Mouse (Mus musculus) limb, embryonic 11.5 days (tissue): ENCODE data around the gene Olfr18. TPM values are rescaled to one million over a fixed set of nuclear protein-coding genes. Genes with fewer than 3 reads are reported as not detected.

ENCODE experiments used
- ATAC-seq: fragments of 200-750 bp; cut with Nextera tagmentation; 2 replicates; pipeline ENCODE4 v1.8.0; 2017; ENCODE audit warnings: low read depth; ENCODE audit not compliant: insufficient number of reproducible peaks, low FRiP score, low TSS enrichment
- DNase-seq: peaks from one replicate; pipeline ENCODE4 v3.0.0-alpha.2; 2015; ENCODE audit warnings: low spot score
- H3K27ac ChIP-seq: fragments of 300-500 bp; sonication (generic); replicated peaks from 2 replicates; pipeline ENCODE4 v1.5.1; 2014; ENCODE audit warnings: low read depth, mild to moderate bottlenecking, low read length
- H3K27me3 ChIP-seq: fragments of 300-500 bp; sonication (generic); 2 replicates; pipeline ENCODE4 v1.6.1; 2014; ENCODE audit warnings: mild to moderate bottlenecking, low read length, mixed read lengths; ENCODE audit not compliant: control insufficient read depth, insufficient read depth
- H3K36me3 ChIP-seq: fragments of 300-500 bp; sonication (generic); 2 replicates; pipeline ENCODE4 v1.6.1; 2014; ENCODE audit warnings: mild to moderate bottlenecking, low read length, moderate library complexity, mixed read lengths; ENCODE audit not compliant: control insufficient read depth, insufficient read depth
- H3K4me1 ChIP-seq: fragments of 300-500 bp; sonication (generic); 2 replicates; pipeline ENCODE4 v1.6.1; 2014; ENCODE audit warnings: low read length, mixed read lengths; ENCODE audit not compliant: control insufficient read depth, insufficient read depth
- H3K4me2 ChIP-seq: fragments of 300-500 bp; sonication (generic); 2 replicates; pipeline ENCODE4 v1.6.1; 2014; ENCODE audit warnings: low read depth, mild to moderate bottlenecking, moderate library complexity; ENCODE audit not compliant: severe bottlenecking
- H3K4me3 ChIP-seq: fragments of 300-500 bp; sonication (generic); 2 replicates; pipeline ENCODE4 v1.5.1; 2014; ENCODE audit warnings: low read depth, low read length
- H3K9ac ChIP-seq: fragments of 300-500 bp; sonication (generic); 2 replicates; pipeline ENCODE4 v1.6.1; 2014; ENCODE audit warnings: mild to moderate bottlenecking, low read length
- H3K9me3 ChIP-seq: fragments of 300-500 bp; sonication (generic); 2 replicates; pipeline ENCODE4 v1.6.1; 2016; ENCODE audit warnings: low read length; ENCODE audit not compliant: control insufficient read depth
- WGBS: fragments of 180-500 bp; shearing (Covaris S2); extraction: QIAGEN DNeasy Blood & Tissue Kit; methylation state at CpG from one replicate; pipeline ENCODE4 v1.1.7; 2014; 5-methylcytosine and 5-hydroxymethylcytosine counted together
- polyA plus RNA-seq: library from polyadenylated mRNA; unstranded; fragments of >200 nt; fragmentation: Nextera tagmentation; extraction: Ambion mirVana; gene quantifications from 2 replicates; pipeline ENCODE4 v1.2.1, GENCODE M21; 2014

Gene Olfr18
- polyA plus RNA-seq, result 0.07 TPM in 1 of 2 replicates, not detected in the other

DNA sequence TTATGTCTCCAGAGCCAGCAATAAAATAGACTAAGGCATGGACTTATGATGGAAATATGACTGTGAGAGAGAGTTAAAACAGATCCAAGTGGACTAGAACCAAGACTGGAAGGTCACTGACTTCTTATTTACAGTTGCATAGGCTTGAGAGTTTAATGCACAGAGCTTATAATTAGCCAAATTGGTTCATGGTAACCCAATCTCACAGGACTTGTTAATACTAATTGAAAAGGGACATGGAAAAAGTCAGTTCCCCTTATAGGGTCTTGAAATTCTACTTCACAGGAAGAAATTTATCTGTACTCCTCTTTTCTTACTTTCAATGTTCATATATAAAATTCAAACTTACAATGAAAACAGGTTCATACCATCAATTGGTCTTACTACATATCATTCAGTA, at the start of gene Olfr18:
Gene Olfr18, minus strand, starts transcription at position 101 of the 400 bp plus-strand sequence.
- Histone ChIP-seq H3K9ac (no peak within 1 kb of the TSS), H3K27me3 (no peaks in the 10 kb centered on the region), H3K27ac (no peak within 1 kb of the TSS), H3K36me3 (no peaks in the 10 kb centered on the region), H3K4me2 (no peak within 1 kb of the TSS), H3K4me3 (no peak within 1 kb of the TSS), H3K9me3 (no peaks in the 10 kb centered on the region), H3K4me1 (no peaks in the 10 kb centered on the region)
- no peak for DNase-seq
- no peak for ATAC-seq

DNA sequence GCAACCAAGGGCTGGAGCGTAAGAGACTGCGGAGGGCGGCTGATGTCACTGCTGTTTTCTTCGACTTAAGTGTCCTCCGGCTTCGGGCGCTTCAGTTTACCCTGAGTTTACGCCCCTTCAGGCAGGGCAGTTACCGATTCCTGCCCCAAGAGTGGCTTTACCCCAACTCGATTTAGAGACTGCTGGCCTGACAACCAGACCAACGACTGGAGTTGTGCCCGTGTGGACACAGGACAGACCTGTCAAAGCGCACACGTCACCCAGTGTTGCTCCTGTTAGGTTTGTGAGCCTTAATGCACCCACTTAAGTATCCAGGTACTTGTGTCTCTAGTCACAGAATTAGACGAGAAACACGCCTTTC, 49.4 kb upstream of the Olfr18 start:
- H3K27ac ChIP-seq, result no peak overlapping the region
- no peak for DNase-seq
- H3K4me1 ChIP-seq, result no peaks in the 10 kb centered on the region
- 0 out of 2 replicates have a peak, but pooled peaks cover under 1% of the 10 kb centered on the region for H3K9me3 ChIP-seq
- WGBS, result 17% methylated on average over 16 of the region's 16 CpGs
- H3K4me3 ChIP-seq, result peak overlapping the region; percentile 54
- H3K36me3 ChIP-seq, result no peaks in the 10 kb centered on the region
- no peaks in the 10 kb centered on the region for H3K27me3 ChIP-seq
- ATAC-seq, result peak; percentile 85
- H3K9ac ChIP-seq, result peak overlapping the region; percentile 70
- H3K4me2 ChIP-seq, result peak overlapping the region; percentile 72

DNA sequence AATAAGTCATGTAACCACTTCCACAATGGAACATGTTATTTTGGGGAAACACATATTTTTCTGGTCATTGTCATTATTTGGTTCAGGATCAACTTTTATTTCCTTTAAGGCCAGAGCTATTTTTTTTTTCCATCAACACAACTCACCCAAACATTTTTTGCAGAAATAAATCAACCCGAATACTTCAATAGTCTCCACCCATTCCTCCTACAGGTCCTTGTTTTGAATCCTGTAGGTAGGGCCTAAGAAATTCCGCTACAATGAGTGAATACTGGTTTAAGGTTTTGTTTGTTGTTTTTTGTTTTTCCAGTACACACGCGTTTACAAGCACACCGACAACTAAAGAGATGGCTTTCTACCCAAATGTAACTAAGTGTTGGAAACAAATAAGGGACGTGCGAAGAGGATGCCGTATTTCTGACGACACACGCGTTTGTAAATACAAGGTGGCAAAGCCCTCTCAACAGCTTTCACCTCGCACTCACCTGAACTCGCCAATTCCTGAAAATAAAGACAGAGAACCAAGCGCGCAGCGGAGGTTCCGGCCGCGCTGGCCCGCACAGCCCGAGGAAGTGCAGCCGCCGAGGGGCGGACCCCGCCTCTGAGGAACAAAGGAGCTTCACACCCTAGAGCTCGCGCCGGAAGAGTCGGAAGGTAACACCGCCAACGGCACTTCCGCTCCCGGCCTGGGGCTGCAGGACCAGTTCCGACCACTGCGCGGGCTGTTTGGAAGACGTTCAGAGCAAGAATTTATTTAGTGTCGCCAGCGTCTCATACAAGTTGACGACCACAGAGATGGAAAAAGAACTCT, 48.8 kb upstream of the Olfr18 start, which contains the start of gene Zfp560:
Gene Zfp560, minus strand, starts transcription at position 646 of the 811 bp plus-strand sequence.
- ATAC-seq (peak; percentile 99), DNase-seq (peak; percentile 98)
- no peaks in the 10 kb centered on the region for H3K4me1 ChIP-seq
- peak within 1 kb of the TSS; percentile 72 for H3K4me2 ChIP-seq
- no peaks in the 10 kb centered on the region for H3K36me3 ChIP-seq
- H3K4me3 ChIP-seq, result peak within 1 kb of the TSS; percentile 54
- no peaks in the 10 kb centered on the region for H3K9me3 ChIP-seq
- WGBS, result 3% methylated on average over 40 of the region's 40 CpGs
- no peak within 1 kb of the TSS for H3K27ac ChIP-seq
- peak within 1 kb of the TSS; percentile 70 for H3K9ac ChIP-seq
- no peaks in the 10 kb centered on the region for H3K27me3 ChIP-seq

DNA sequence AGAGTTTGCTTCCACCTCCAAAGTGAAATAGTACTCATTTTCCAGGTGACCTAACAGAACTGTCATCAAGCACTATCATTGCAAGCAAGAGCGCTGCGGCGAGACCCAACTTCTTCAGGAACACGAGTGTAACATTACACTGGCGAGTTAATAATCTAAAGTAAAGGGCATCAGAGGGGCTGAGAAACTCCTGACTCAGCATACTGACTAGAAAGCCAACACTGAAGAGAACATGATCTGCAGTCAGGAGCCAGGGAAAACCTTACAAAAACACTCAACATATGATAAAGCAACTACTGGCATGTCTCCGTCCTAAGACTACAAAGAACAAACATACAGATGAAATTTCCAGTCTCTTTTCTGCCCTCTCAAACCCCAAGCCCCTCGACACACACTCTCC, 47.8 kb upstream of the Olfr18 start:
- no peaks in the 10 kb centered on the region for H3K36me3 ChIP-seq
- WGBS, result 93% methylated on average over 7 of the region's 7 CpGs

DNA sequence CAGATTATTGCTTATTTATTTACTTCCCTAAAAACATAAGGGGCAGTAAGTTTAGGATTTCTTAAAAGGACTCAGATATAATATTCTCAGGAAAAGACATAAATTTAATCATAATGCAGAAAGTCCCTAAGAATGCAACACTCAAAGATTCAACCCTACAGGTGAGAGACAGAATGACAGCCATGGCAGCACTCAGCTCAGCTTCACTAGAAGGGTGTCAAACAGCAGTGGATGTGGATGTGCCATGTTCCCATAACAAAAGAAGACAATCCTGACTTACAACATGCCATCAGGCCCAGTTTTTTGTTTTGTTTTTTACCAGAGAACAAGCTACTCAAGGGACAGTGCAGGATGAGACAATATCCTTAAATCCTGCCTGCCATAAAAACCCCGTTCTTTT, 38.8 kb upstream of the Olfr18 start:
- 100% methylated on average over 1 of the region's 1 CpGs for WGBS
- Histone ChIP-seq H3K9me3 (no peaks in the 10 kb centered on the region; the same call in 1 of the 2 replicates), H3K4me2 (no peak overlapping the region), H3K9ac (no peak overlapping the region), H3K27me3 (no peaks in the 10 kb centered on the region), H3K4me3 (no peak overlapping the region), H3K36me3 (no peaks in the 10 kb centered on the region), H3K27ac (no peak overlapping the region), H3K4me1 (no peaks in the 10 kb centered on the region)
- no peak for DNase-seq
- no peak for ATAC-seq

More for the DNA sequence above, 47.8 kb upstream of the Olfr18 start:
- H3K4me2 ChIP-seq, result no peak overlapping the region
- no peaks in the 10 kb centered on the region for H3K9me3 ChIP-seq
- no peaks in the 10 kb centered on the region for H3K27me3 ChIP-seq
- no peak overlapping the region for H3K27ac ChIP-seq
- ATAC-seq (no peak), DNase-seq (no peak)
- H3K4me1 ChIP-seq, result no peaks in the 10 kb centered on the region
- H3K9ac ChIP-seq, result no peak overlapping the region
- no peak overlapping the region for H3K4me3 ChIP-seq

DNA sequence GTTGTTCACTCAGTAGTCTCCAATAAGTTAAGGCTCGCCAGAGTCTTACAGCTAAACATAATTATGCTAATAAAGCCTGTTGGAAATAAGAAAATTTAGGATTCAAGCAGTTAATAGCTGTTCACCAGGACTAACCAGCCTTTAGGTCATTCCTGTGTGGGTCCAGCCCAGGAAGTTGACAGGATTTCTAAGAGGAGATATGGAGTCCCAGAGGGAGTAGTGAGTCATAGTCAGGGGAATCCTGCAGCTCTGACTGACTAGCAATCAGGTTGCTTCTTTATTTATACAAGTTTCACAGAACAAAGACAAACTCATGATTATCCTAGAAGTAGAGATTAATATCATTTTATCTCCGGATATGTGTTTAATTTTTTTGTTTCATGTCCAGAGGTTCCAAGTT, 31.4 kb upstream of the Olfr18 start:
- H3K9me3 ChIP-seq, result no peaks in the 10 kb centered on the region; the same call in 1 of the 2 replicates
- DNase-seq, result no peak
- H3K4me2 ChIP-seq, result no peak overlapping the region
- WGBS, result 97% methylated on average over 2 of the region's 2 CpGs
- ATAC-seq, result no peak
- no peak overlapping the region for H3K9ac ChIP-seq
- H3K27ac ChIP-seq, result no peak overlapping the region
- no peak overlapping the region for H3K4me3 ChIP-seq
- H3K4me1 ChIP-seq, result no peaks in the 10 kb centered on the region
- no peaks in the 10 kb centered on the region for H3K27me3 ChIP-seq
- H3K36me3 ChIP-seq, result no peaks in the 10 kb centered on the region

DNA sequence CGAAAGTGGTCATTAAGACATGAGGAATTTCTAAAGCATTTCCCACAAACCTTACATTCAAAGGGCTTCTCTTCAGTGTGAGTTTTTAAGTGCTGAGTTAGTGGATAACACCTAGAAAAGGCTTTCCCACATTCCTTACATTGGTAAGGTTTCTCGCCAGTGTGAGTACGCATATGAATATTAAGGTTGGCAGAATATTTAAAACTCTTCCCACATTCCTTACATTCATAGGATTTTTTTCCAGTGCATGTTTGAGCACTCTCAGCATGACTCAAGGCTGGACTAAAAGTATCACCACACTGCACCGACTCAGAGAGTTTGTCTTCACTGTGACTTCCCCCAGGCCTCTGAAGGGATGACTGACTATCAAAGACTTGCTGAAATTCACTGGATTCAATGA, 12.6 kb upstream of the Olfr18 start:
- Histone ChIP-seq H3K27ac (no peak overlapping the region), H3K4me2 (no peak overlapping the region), H3K27me3 (no peaks in the 10 kb centered on the region), H3K4me1 (no peaks in the 10 kb centered on the region), H3K9me3 (no peaks in the 10 kb centered on the region), H3K4me3 (no peak overlapping the region), H3K9ac (no peak overlapping the region), H3K36me3 (peaks cover 8% of the 10 kb centered on the region)
- no peak for DNase-seq
- WGBS, result 92% methylated on average over 4 of the region's 4 CpGs
- no peak for ATAC-seq

DNA sequence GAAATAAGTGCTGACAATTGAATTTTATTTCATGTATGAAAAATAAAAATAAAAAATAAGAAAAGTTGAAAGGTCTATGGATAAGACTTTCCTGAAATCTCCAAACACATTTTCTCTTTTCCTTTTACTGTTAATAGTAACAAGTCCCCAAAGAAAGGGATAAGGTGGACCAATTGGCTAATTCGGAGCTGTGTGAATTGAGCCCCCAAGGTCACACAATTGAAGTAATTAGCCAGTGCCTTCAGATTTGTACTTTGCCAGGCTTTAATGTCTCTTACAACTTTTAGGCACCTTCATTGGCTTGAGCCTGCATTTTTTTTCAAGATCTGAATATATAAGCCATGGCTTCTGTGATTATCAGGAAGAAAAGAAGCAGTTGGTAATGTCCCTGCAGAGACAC, 37.7 kb downstream of the Olfr18 start, which contains the start of gene Olfr873:
Gene Olfr873, plus strand, starts transcription at position 301 of the 400 bp plus-strand sequence.
- Histone ChIP-seq H3K4me3 (no peak within 1 kb of the TSS), H3K9ac (no peak within 1 kb of the TSS), H3K27me3 (no peaks in the 10 kb centered on the region), H3K4me1 (no peaks in the 10 kb centered on the region), H3K4me2 (no peak within 1 kb of the TSS), H3K9me3 (no peaks in the 10 kb centered on the region), H3K27ac (no peak within 1 kb of the TSS), H3K36me3 (no peaks in the 10 kb centered on the region)
- ATAC-seq (no peak), DNase-seq (no peak)
- 76% methylated on average over 1 of the region's 1 CpGs for WGBS
